8 mouse cellular contexts compared by ENCODE assay signal in the genomic region with DNA sequence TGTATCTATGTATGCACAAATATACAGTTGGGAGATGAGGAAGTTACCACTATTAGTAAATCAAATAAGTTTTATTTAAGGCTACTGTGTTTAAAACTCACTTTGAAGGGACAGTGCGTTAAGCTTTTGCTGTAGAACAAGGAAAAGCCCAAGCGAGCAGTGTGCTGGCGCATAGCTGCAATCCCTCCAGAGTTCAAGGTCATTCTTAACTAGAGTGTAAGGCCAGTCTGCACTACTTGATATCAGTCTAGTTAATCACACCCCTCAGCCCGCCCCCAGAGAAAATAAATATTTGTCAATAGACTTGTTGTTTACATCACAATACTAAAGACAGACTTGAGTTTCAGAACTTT. TPM values are rescaled to one million over a fixed set of nuclear protein-coding genes. Genes with fewer than 3 reads are reported as not detected.
DNase-seq lines count a peak whose midpoint lies in the region; ATAC-seq and TF ChIP-seq lines count a peak whose summit lies in the region.

No protein-coding gene starts in this region.

- ATAC-seq in heart, embryonic 15.5 days (replicated peaks; ENCODE audit: insufficient number of reproducible peaks, insufficient read depth, low FRiP score, low read depth) = no peak
- ATAC-seq in heart, postnatal 0 days (ENCODE audit: insufficient read depth, low read depth) = no peak
- peak; percentile 35; the same call in 1 of the 2 replicates for ATAC-seq in liver, postnatal 0 days

- peak overlapping the region; percentile 81; the same call in 1 of the 2 replicates for H3K9ac ChIP-seq in heart, embryonic 15.5 days
- H3K9ac ChIP-seq in heart, postnatal 0 days (replicated peaks; ENCODE audit: low read depth, low read length) = peak overlapping the region; percentile 96
- H3K9ac ChIP-seq in liver, postnatal 0 days (replicated peaks) = peak overlapping the region; percentile 90

- peaks cover 16% of the 10 kb centered on the region for H3K4me1 ChIP-seq in heart, embryonic 15.5 days (replicated peaks)
- peaks cover 18% of the 10 kb centered on the region; the same call in 1 of the 2 replicates for H3K4me1 ChIP-seq in heart, postnatal 0 days (ENCODE audit: control insufficient read depth, insufficient read depth)
- peaks cover 13% of the 10 kb centered on the region; the same call in 1 of the 2 replicates for H3K4me1 ChIP-seq in liver, postnatal 0 days (ENCODE audit: insufficient read depth)

- intact Hi-C loops in left cerebral cortex, postnatal 4 days (cut with DNase I) = no loop called here

- 38% methylated on average over 4 of the region's 4 CpGs for WGBS in heart, embryonic 15.5 days
- 31% methylated on average over 4 of the region's 4 CpGs for WGBS in heart, postnatal 0 days
- WGBS in liver, postnatal 0 days (ENCODE audit: insufficient replicate concordance) = 21% methylated on average over 4 of the region's 4 CpGs

- H3K36me3 ChIP-seq in heart, embryonic 15.5 days = peaks cover 3% of the 10 kb centered on the region; the same call in 1 of the 2 replicates
- H3K36me3 ChIP-seq in heart, postnatal 0 days (replicated peaks; ENCODE audit: control insufficient read depth, insufficient read depth, low read length) = peaks cover 15% of the 10 kb centered on the region; the same call in 1 of the 2 replicates
- peaks cover 10% of the 10 kb centered on the region for H3K36me3 ChIP-seq in liver, postnatal 0 days (replicated peaks; ENCODE audit: insufficient read depth, low read length)

- no peaks in the 10 kb centered on the region for H3K9me3 ChIP-seq in heart, embryonic 15.5 days (replicated peaks)
- H3K9me3 ChIP-seq in heart, postnatal 0 days (replicated peaks; ENCODE audit: control insufficient read depth, low read length) = no peaks in the 10 kb centered on the region
- H3K9me3 ChIP-seq in liver, postnatal 0 days (ENCODE audit: low read length) = no peaks in the 10 kb centered on the region

- TF ChIP-seq CTCF in heart, postnatal 0 days (IDR thresholded peaks at IDR 0.05; ENCODE audit: low read depth) = no peak
- no peak for TF ChIP-seq CTCF in liver, postnatal 0 days (IDR thresholded peaks at IDR 0.05; ENCODE audit: low read depth)

- DNase-seq in heart, adult 9 months (ENCODE audit: low spot score in 2 of 2) = no peak
- DNase-seq in R1 (ENCODE audit: low read depth, low spot score) = peak; percentile 39
- peak; percentile 5 for DNase-seq in heart, postnatal 0 days (ENCODE audit: low spot score)
- no peak for DNase-seq in liver, postnatal 0 days
- DNase-seq in thymus, postnatal 0 days (ENCODE audit: low spot score) = no peak
- DNase-seq in layer of hippocampus, postnatal 14 days (ENCODE audit: low spot score in 2 of 2) = no peak
- no peak for DNase-seq in left cerebral cortex, postnatal 4 days

- peak overlapping the region; percentile 80 for H3K4me2 ChIP-seq in heart, embryonic 15.5 days
- H3K4me2 ChIP-seq in heart, postnatal 0 days (ENCODE audit: low read depth, low read length) = peak overlapping the region; percentile 96
- peak overlapping the region; percentile 77 for H3K4me2 ChIP-seq in liver, postnatal 0 days (ENCODE audit: low read depth, low read length)

- no peaks in the 10 kb centered on the region for H3K27me3 ChIP-seq in heart, embryonic 15.5 days
- no peaks in the 10 kb centered on the region for H3K27me3 ChIP-seq in heart, postnatal 0 days (ENCODE audit: control insufficient read depth, insufficient read depth, low read length)
- H3K27me3 ChIP-seq in liver, postnatal 0 days (ENCODE audit: insufficient read depth, low read length) = no peaks in the 10 kb centered on the region

- TF ChIP-seq EP300 in heart, postnatal 0 days (IDR thresholded peaks at IDR 0.05; ENCODE audit: low read depth) = no peak
- TF ChIP-seq EP300 in liver, postnatal 0 days (IDR thresholded peaks at IDR 0.05; ENCODE audit: low read depth) = no peak

- peak overlapping the region; percentile 85 for H3K27ac ChIP-seq in heart, embryonic 15.5 days
- peak overlapping the region; percentile 90 for H3K27ac ChIP-seq in heart, postnatal 0 days (ENCODE audit: low read depth)
- peak overlapping the region; percentile 82 for H3K27ac ChIP-seq in liver, postnatal 0 days (ENCODE audit: low read depth)

- H3K4me3 ChIP-seq in heart, embryonic 15.5 days = peak overlapping the region; percentile 74
- peak overlapping the region; percentile 94 for H3K4me3 ChIP-seq in heart, postnatal 0 days (ENCODE audit: low read depth, low read length)
- H3K4me3 ChIP-seq in liver, postnatal 0 days (ENCODE audit: low read depth, low read length) = peak overlapping the region; percentile 90

RNA-seq across cellular contexts. Expression of a gene that starts 0.3 kb away (rescaled TPM):
- polyA plus RNA-seq in heart, embryonic 15.5 days (2015; fragmentation: Nextera tagmentation; extraction: Ambion mirVana) = 13.1 and 13.5 TPM in 2 replicates
- total RNA-seq in heart, postnatal 0 days (2014; rRNA removed; ENCODE audit: low replicate concordance) = 19.1 and 28.3 TPM in 2 replicates
- polyA plus RNA-seq in heart, postnatal 0 days (2015; fragmentation: Nextera tagmentation; extraction: Ambion mirVana) = 12.9 and 13.0 TPM in 2 replicates
- polyA plus RNA-seq in liver, postnatal 0 days (2015; fragmentation: Nextera tagmentation; extraction: Ambion mirVana) = 5.1 and 6.3 TPM in 2 replicates
- polyA plus RNA-seq in thymus, postnatal 0 days (2015; fragmentation: Nextera tagmentation; extraction: Ambion mirVana) = 18.6 and 24.6 TPM in 2 replicates
- 10 to 100 TPM; 60.4 to 62.1 TPM for total RNA-seq in layer of hippocampus, postnatal 14 days (2021)
- 10 to 100 TPM; 40.0 to 42.2 TPM for total RNA-seq in left cerebral cortex, postnatal 4 days (2021)

RNA-seq across cellular contexts. Expression of a gene that starts 35.3 kb away (rescaled TPM):
- 0.56 and 0.66 TPM in 2 replicates for polyA plus RNA-seq in heart, embryonic 15.5 days (2015; fragmentation: Nextera tagmentation; extraction: Ambion mirVana)
- total RNA-seq in heart, postnatal 0 days (2014; rRNA removed; ENCODE audit: low replicate concordance) = 0.04 TPM in 1 of 2 replicates, not detected in the other
- 0.25 and 0.49 TPM in 2 replicates for polyA plus RNA-seq in heart, postnatal 0 days (2015; fragmentation: Nextera tagmentation; extraction: Ambion mirVana)
- polyA plus RNA-seq in liver, postnatal 0 days (2015; fragmentation: Nextera tagmentation; extraction: Ambion mirVana) = 1.2 and 1.5 TPM in 2 replicates
- polyA plus RNA-seq in thymus, postnatal 0 days (2015; fragmentation: Nextera tagmentation; extraction: Ambion mirVana) = 0.57 and 0.60 TPM in 2 replicates
- total RNA-seq in layer of hippocampus, postnatal 14 days (2021) = 10 to 100 TPM in 1 of 2 experiments, 1 to 10 TPM in 1; 9.5 to 10.4 TPM
- total RNA-seq in left cerebral cortex, postnatal 4 days (2021) = 1 to 10 TPM; 3.8 TPM

Comparison
In these comparisons a context has a peak if more than half of its experiments do, and no peak if none do; other contexts are left out.
1. DNase-seq: peak in R1 (single experiment) and heart, postnatal 0 days (single experiment); none in heart, adult 9 months (0 of 2), liver, postnatal 0 days (single experiment), thymus, postnatal 0 days (single experiment), layer of hippocampus, postnatal 14 days (0 of 2) and left cerebral cortex, postnatal 4 days (single experiment).
2. Peak in every context shown above with its lines, with median percentiles within 50 percentile points of each other: H3K27ac ChIP-seq, H3K4me2 ChIP-seq, H3K4me3 ChIP-seq and H3K9ac ChIP-seq.